8 mouse cellular contexts compared by ENCODE assay signal in the genomic region with DNA sequence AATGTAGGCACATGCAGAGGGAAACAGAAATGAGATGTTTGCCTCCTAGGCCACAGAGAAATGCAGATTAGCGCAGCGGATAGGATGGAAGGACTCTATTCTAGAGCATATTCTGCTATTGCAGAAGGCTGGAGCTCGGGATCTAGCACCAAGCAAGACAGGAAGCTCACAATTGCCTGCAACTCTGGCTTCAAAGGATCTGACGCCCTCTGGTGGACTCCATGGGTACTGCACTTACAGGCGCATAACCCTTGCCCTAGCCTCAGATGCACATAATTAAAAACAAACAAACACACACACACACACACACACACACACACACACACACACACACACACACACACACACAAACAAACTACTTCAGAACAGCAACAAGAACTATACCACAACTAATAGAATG.
A peak's percentile ranks its signal among the peaks of the same experiment; 100 is the strongest.
DNase-seq lines count a peak whose midpoint lies in the region; ATAC-seq and TF ChIP-seq lines count a peak whose summit lies in the region.

No protein-coding gene starts in this region.

- in situ Hi-C loops in ES-E14 (cut with MboI; ENCODE audit: low sequenced_read_pairs in 2 of 2, unreplicated experiment in 2 of 2) = loop anchor here in 1 of 2 experiments (25.0 kb wide), 1 partner anchor 774 kb away; no protein-coding TSS in a partner anchor

- H3K27ac ChIP-seq in hindbrain, embryonic 11.5 days (ENCODE audit: low read depth, low read length) = no peak overlapping the region
- no peak overlapping the region for H3K27ac ChIP-seq in hindbrain, embryonic 16.5 days (ENCODE audit: low read depth, low read length)
- no peak overlapping the region for H3K27ac ChIP-seq in ES-E14 (ENCODE audit: insufficient read depth, low read depth, low read length, poor library complexity, severe bottlenecking)
- no peak overlapping the region for H3K27ac ChIP-seq in stomach, postnatal 0 days (replicated peaks)
- no peak overlapping the region for H3K27ac ChIP-seq in heart, embryonic 10.5 days

- no peak overlapping the region for H3K9ac ChIP-seq in hindbrain, embryonic 11.5 days (ENCODE audit: low read depth, low read length)
- no peak overlapping the region for H3K9ac ChIP-seq in hindbrain, embryonic 16.5 days (ENCODE audit: low read depth, low read length)
- no peak overlapping the region for H3K9ac ChIP-seq in ES-E14 (ENCODE audit: insufficient read depth, low read depth, low read length, poor library complexity, severe bottlenecking)
- H3K9ac ChIP-seq in stomach, postnatal 0 days (ENCODE audit: low read length) = no peak overlapping the region

- H3K27me3 ChIP-seq in hindbrain, embryonic 11.5 days (ENCODE audit: control insufficient read depth, insufficient read depth, low read length) = no peaks in the 10 kb centered on the region
- H3K27me3 ChIP-seq in hindbrain, embryonic 16.5 days (replicated peaks; ENCODE audit: control insufficient read depth, insufficient read depth, low read length) = no peaks in the 10 kb centered on the region
- H3K27me3 ChIP-seq in stomach, postnatal 0 days (ENCODE audit: control insufficient read depth, insufficient read depth, low read length) = no peaks in the 10 kb centered on the region
- no peaks in the 10 kb centered on the region for H3K27me3 ChIP-seq in heart, embryonic 10.5 days (ENCODE audit: insufficient read depth, poor library complexity, severe bottlenecking)

- no peak overlapping the region for H3K4me3 ChIP-seq in hindbrain, embryonic 11.5 days (ENCODE audit: low read depth, low read length)
- H3K4me3 ChIP-seq in hindbrain, embryonic 16.5 days (ENCODE audit: low read length) = no peak overlapping the region
- H3K4me3 ChIP-seq in ES-E14 (ENCODE audit: insufficient read depth in 1 of 2, low read depth in 1 of 2, low read length in 2 of 2, poor library complexity in 1 of 2, severe bottlenecking in 1 of 2) = no peak overlapping the region
- no peak overlapping the region for H3K4me3 ChIP-seq in stomach, postnatal 0 days (ENCODE audit: low read depth, low read length)
- no peak overlapping the region for H3K4me3 ChIP-seq in heart, embryonic 10.5 days

- no peak for ATAC-seq in hindbrain, embryonic 11.5 days (ENCODE audit: low FRiP score)
- ATAC-seq in hindbrain, embryonic 16.5 days = no peak
- no peak for ATAC-seq in stomach, postnatal 0 days (ENCODE audit: low FRiP score, low TSS enrichment)

- no peaks in the 10 kb centered on the region for H3K36me3 ChIP-seq in hindbrain, embryonic 11.5 days (ENCODE audit: control insufficient read depth, insufficient read depth, low read length)
- H3K36me3 ChIP-seq in hindbrain, embryonic 16.5 days (ENCODE audit: control insufficient read depth, insufficient read depth, low read length) = no peaks in the 10 kb centered on the region
- H3K36me3 ChIP-seq in ES-E14 (ENCODE audit: control insufficient read depth, insufficient read depth, low read length, poor library complexity, severe bottlenecking) = no peaks in the 10 kb centered on the region
- H3K36me3 ChIP-seq in stomach, postnatal 0 days (ENCODE audit: control insufficient read depth, insufficient read depth, low read length) = no peaks in the 10 kb centered on the region
- H3K36me3 ChIP-seq in heart, embryonic 10.5 days = 0 out of 2 replicates have a peak, but pooled peaks cover 7% of the 10 kb centered on the region

- H3K4me1 ChIP-seq in hindbrain, embryonic 11.5 days (replicated peaks; ENCODE audit: control insufficient read depth, insufficient read depth, low read length) = no peaks in the 10 kb centered on the region
- H3K4me1 ChIP-seq in hindbrain, embryonic 16.5 days (ENCODE audit: control insufficient read depth, insufficient read depth, low read depth, low read length) = no peaks in the 10 kb centered on the region
- H3K4me1 ChIP-seq in ES-E14 (ENCODE audit: control insufficient read depth in 2 of 2, insufficient read depth in 2 of 2, low read length in 2 of 2, poor library complexity in 1 of 2) = peaks cover 0 to 1% of the 10 kb centered on the region in 2 experiments; a peak in 1 of 4 replicates
- no peaks in the 10 kb centered on the region for H3K4me1 ChIP-seq in stomach, postnatal 0 days (replicated peaks; ENCODE audit: control insufficient read depth, insufficient read depth)
- peaks cover 8% of the 10 kb centered on the region for H3K4me1 ChIP-seq in heart, embryonic 10.5 days

- DNase-seq in hindbrain, embryonic 11.5 days (ENCODE audit: low spot score) = peak; percentile 57
- DNase-seq in 3T3-L1 (ENCODE audit: low read depth, low spot score) (peak; percentile 33), ES-E14 (ENCODE audit: low read depth, low spot score) (peak; percentile 59)
- peak; percentile 40 for DNase-seq in forelimb bud, embryonic 11.5 days (ENCODE audit: low read depth, low spot score)
- DNase-seq in stomach, postnatal 0 days (ENCODE audit: low spot score) = peak; percentile 28
- DNase-seq in ovary, postnatal 36 days (ENCODE audit: low spot score) = no peak
- DNase-seq in heart, embryonic 10.5 days (ENCODE audit: low spot score) = no peak

- peak; percentile 71 for TF ChIP-seq CTCF in stomach, postnatal 0 days (IDR thresholded peaks at IDR 0.05; ENCODE audit: low read depth)

- H3K9me3 ChIP-seq in hindbrain, embryonic 11.5 days (ENCODE audit: control insufficient read depth, low read length) = no peaks in the 10 kb centered on the region
- no peaks in the 10 kb centered on the region for H3K9me3 ChIP-seq in hindbrain, embryonic 16.5 days (ENCODE audit: control insufficient read depth, low read length)
- H3K9me3 ChIP-seq in ES-E14 (ENCODE audit: control insufficient read depth, insufficient read depth, low read depth, low read length) = no peaks in the 10 kb centered on the region
- H3K9me3 ChIP-seq in stomach, postnatal 0 days (ENCODE audit: control insufficient read depth, low read length) = no peaks in the 10 kb centered on the region
- no peaks in the 10 kb centered on the region for H3K9me3 ChIP-seq in heart, embryonic 10.5 days

- no peak for TF ChIP-seq EP300 in stomach, postnatal 0 days (optimal IDR thresholded peaks at IDR 0.05)

- 77% methylated on average over 5 of the region's 5 CpGs for WGBS in hindbrain, embryonic 11.5 days
- WGBS in hindbrain, embryonic 16.5 days = 76% methylated on average over 5 of the region's 5 CpGs
- 80% methylated on average over 5 of the region's 5 CpGs for WGBS in stomach, postnatal 0 days
- WGBS in heart, embryonic 10.5 days = 76% methylated on average over 5 of the region's 5 CpGs

- no peak overlapping the region for H3K4me2 ChIP-seq in hindbrain, embryonic 11.5 days (replicated peaks; ENCODE audit: low read depth, low read length)
- H3K4me2 ChIP-seq in hindbrain, embryonic 16.5 days (ENCODE audit: low read length) = no peak overlapping the region
- H3K4me2 ChIP-seq in stomach, postnatal 0 days (replicated peaks; ENCODE audit: low read depth) = no peak overlapping the region

TF ChIP-seq in ES-E14, 5 proteins besides CTCF, POLR2A, EP300 and RAD21:
- TF ChIP-seq CHD2 (IDR thresholded peaks at IDR 0.05; ENCODE audit: low read depth, low read length) (no peak), ZC3H11A (IDR thresholded peaks at IDR 0.05; ENCODE audit: borderline replicate concordance, low read depth, low read length) (peak; percentile 56; the same call in 1 of the 2 replicates)

Comparison
In these comparisons a context has a peak if more than half of its experiments do, and no peak if none do; other contexts are left out.
1. DNase-seq: peak in hindbrain, embryonic 11.5 days (single experiment), 3T3-L1 (single experiment), ES-E14 (single experiment), forelimb bud, embryonic 11.5 days (single experiment) and stomach, postnatal 0 days (single experiment); none in ovary, postnatal 36 days (single experiment) and heart, embryonic 10.5 days (single experiment).